ENCODE assay signal across 9 mouse cellular contexts in the genomic region with DNA sequence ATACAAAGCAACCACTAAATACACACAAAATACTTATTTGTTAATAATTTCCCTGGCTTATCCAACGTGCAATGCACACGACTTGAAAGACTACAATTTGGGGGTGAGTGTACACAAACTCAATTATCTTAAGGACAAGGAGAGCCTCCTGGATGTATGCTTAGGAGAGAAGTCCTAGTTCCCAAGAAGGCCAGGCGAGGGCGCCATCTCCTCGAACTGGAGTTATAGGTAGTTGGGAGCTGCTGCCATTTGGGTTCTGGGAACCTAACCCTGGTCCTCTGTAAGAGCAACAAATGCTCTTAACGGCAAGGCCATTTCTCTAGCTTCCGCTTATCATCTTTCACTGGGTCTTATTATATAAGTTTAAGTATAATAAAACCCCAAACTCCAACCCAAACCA. TPM values are rescaled to one million over a fixed set of nuclear protein-coding genes. Genes with fewer than 3 reads are reported as not detected.
DNase-seq lines count a peak whose midpoint lies in the region; ATAC-seq and TF ChIP-seq lines count a peak whose summit lies in the region.
"Had no signal": no experiment of that assay in that cellular context is flagged by ENCODE, and none has a peak within 500 bp of the region (broad histone marks: within the 10 kb centered on the region; RNA-seq: fewer than 3 reads in every experiment).

No protein-coding gene starts in this region.

- no peaks in the 10 kb centered on the region; the same call in 1 of the 2 replicates for H3K36me3 ChIP-seq in intestine, postnatal 0 days (ENCODE audit: control insufficient read depth, insufficient read depth)
- no peaks in the 10 kb centered on the region for H3K36me3 ChIP-seq in intestine, embryonic 15.5 days
- H3K36me3 ChIP-seq in ES-Bruce4 (ENCODE audit: control insufficient read depth, insufficient read depth, low read length, poor library complexity, severe bottlenecking): no peaks in the 10 kb centered on the region

- no peak for TF ChIP-seq EP300 in ES-Bruce4 (IDR thresholded peaks at IDR 0.05; ENCODE audit: insufficient read depth, low read depth, low read length)

- H3K4me1 ChIP-seq in intestine, postnatal 0 days (replicated peaks; ENCODE audit: control insufficient read depth, insufficient read depth, low read length): no peaks in the 10 kb centered on the region; the same call in 1 of the 2 replicates
- H3K4me1 ChIP-seq in intestine, embryonic 15.5 days (replicated peaks): peaks cover 11% of the 10 kb centered on the region; the same call in 1 of the 2 replicates
- no peaks in the 10 kb centered on the region for H3K4me1 ChIP-seq in ES-Bruce4 (ENCODE audit: control insufficient read depth, insufficient read depth, low read length)

- 59% methylated on average over 7 of the region's 7 CpGs for WGBS in intestine, postnatal 0 days
- 53% methylated on average over 7 of the region's 7 CpGs for WGBS in intestine, embryonic 15.5 days

- intact Hi-C loops in left cerebral cortex, postnatal 10 days (cut with DNase I): no loop called here

- no peak for ATAC-seq in intestine, postnatal 0 days
- no peak for ATAC-seq in intestine, embryonic 15.5 days

- no peak overlapping the region for H3K4me2 ChIP-seq in intestine, postnatal 0 days (replicated peaks; ENCODE audit: low read depth)
- H3K4me2 ChIP-seq in intestine, embryonic 15.5 days (replicated peaks): no peak overlapping the region

- TF ChIP-seq CTCF in intestine, postnatal 0 days (IDR thresholded peaks at IDR 0.05; ENCODE audit: low read depth): peak; percentile 55
- peak; percentile 78 for TF ChIP-seq CTCF in ES-Bruce4 (IDR thresholded peaks at IDR 0.05; ENCODE audit: low read depth, low read length)

- no peak overlapping the region for H3K27ac ChIP-seq in intestine, postnatal 0 days (ENCODE audit: low read depth, low read length)
- no peak overlapping the region for H3K27ac ChIP-seq in intestine, embryonic 15.5 days
- H3K27ac ChIP-seq in ES-Bruce4 (ENCODE audit: insufficient read depth, low read length): no peak overlapping the region; the same call in 1 of the 2 replicates

- no peak overlapping the region for H3K9ac ChIP-seq in intestine, postnatal 0 days (ENCODE audit: low read depth, low read length)
- H3K9ac ChIP-seq in intestine, embryonic 15.5 days: no peak overlapping the region
- no peak overlapping the region for H3K9ac ChIP-seq in ES-Bruce4 (ENCODE audit: low read depth, poor library complexity, severe bottlenecking)

- no peaks in the 10 kb centered on the region for H3K9me3 ChIP-seq in intestine, postnatal 0 days (ENCODE audit: control insufficient read depth)
- H3K9me3 ChIP-seq in intestine, embryonic 15.5 days: no peaks in the 10 kb centered on the region
- H3K9me3 ChIP-seq in ES-Bruce4 (replicated peaks; ENCODE audit: control insufficient read depth, insufficient read depth, low read length, poor library complexity, severe bottlenecking): no peaks in the 10 kb centered on the region

- DNase-seq in A20 (ENCODE audit: low read depth, low spot score): peak; percentile 57
- peak; percentile 60 to 69 for DNase-seq in cerebellum, postnatal 10 days
- DNase-seq in mesoderm, embryonic 11.5 days (ENCODE audit: low read depth, low spot score): peak; percentile 25
- DNase-seq in ovary, postnatal 14 days (ENCODE audit: low spot score): no peak
- DNase-seq in left cerebral cortex, postnatal 10 days (ENCODE audit: extremely low spot score in 1 of 2, low spot score in 2 of 2): no peak

- H3K4me3 ChIP-seq in intestine, postnatal 0 days (ENCODE audit: low read depth, low read length): no peak overlapping the region
- no peak overlapping the region for H3K4me3 ChIP-seq in intestine, embryonic 15.5 days (replicated peaks)
- no peak overlapping the region for H3K4me3 ChIP-seq in ES-Bruce4 (ENCODE audit: low read depth, low read length)

- no peak for TF ChIP-seq POLR2A in ES-Bruce4 (IDR thresholded peaks at IDR 0.05; ENCODE audit: insufficient read depth, low read length)

- no peaks in the 10 kb centered on the region for H3K27me3 ChIP-seq in intestine, postnatal 0 days (replicated peaks; ENCODE audit: control insufficient read depth, insufficient read depth, low read length)
- H3K27me3 ChIP-seq in intestine, embryonic 15.5 days (replicated peaks): no peaks in the 10 kb centered on the region
- H3K27me3 ChIP-seq in ES-Bruce4 (ENCODE audit: control insufficient read depth, insufficient read depth, low read length, poor library complexity, severe bottlenecking): no peaks in the 10 kb centered on the region

RNA-seq across cellular contexts. Expression of gene Tsc1, which starts 1.2 kb away (rescaled TPM):
- 6.5 and 8.2 TPM in 2 replicates for polyA plus RNA-seq in intestine, postnatal 0 days (2015; fragmentation: Nextera tagmentation; extraction: Ambion mirVana)
- 16.2 and 16.6 TPM in 2 replicates for polyA plus RNA-seq in intestine, embryonic 15.5 days (2015; fragmentation: Nextera tagmentation; extraction: Ambion mirVana)
- 26.9 and 32.5 TPM in 2 replicates for polyA plus RNA-seq in ES-Bruce4 (2011; ENCODE audit: insufficient read depth, insufficient read length, low read depth, missing spikeins)
- 10 to 100 TPM; 42.4 to 43.0 TPM for total RNA-seq in left cerebral cortex, postnatal 10 days (2021)

RNA-seq across cellular contexts. Expression of gene Gfi1b, which starts 18.0 kb away (rescaled TPM):
- polyA plus RNA-seq in intestine, postnatal 0 days (2015; fragmentation: Nextera tagmentation; extraction: Ambion mirVana): 0.34 TPM in 1 of 2 replicates, not detected in the other
- 1.1 and 1.5 TPM in 2 replicates for polyA plus RNA-seq in intestine, embryonic 15.5 days (2015; fragmentation: Nextera tagmentation; extraction: Ambion mirVana)
- polyA plus RNA-seq in ES-Bruce4 (2011; ENCODE audit: insufficient read depth, insufficient read length, low read depth, missing spikeins): 0.49 and 0.76 TPM in 2 replicates
- not detected for total RNA-seq in left cerebral cortex, postnatal 10 days (2021)

RNA-seq across cellular contexts. Expression of gene Gtf3c5, which starts 56.2 kb away (rescaled TPM):
- polyA plus RNA-seq in intestine, postnatal 0 days (2015; fragmentation: Nextera tagmentation; extraction: Ambion mirVana): 8.4 and 8.9 TPM in 2 replicates
- 31.8 and 33.8 TPM in 2 replicates for polyA plus RNA-seq in intestine, embryonic 15.5 days (2015; fragmentation: Nextera tagmentation; extraction: Ambion mirVana)
- polyA plus RNA-seq in ES-Bruce4 (2011; ENCODE audit: insufficient read depth, insufficient read length, low read depth, missing spikeins): 29.0 TPM in 2 replicates
- total RNA-seq in left cerebral cortex, postnatal 10 days (2021): 10 to 100 TPM; 18.6 to 20.2 TPM

RNA-seq across cellular contexts. Expression of gene Spaca9, which starts 59.7 kb away (rescaled TPM):
- 0.60 and 0.86 TPM in 2 replicates for polyA plus RNA-seq in intestine, postnatal 0 days (2015; fragmentation: Nextera tagmentation; extraction: Ambion mirVana)
- 1.0 and 1.2 TPM in 2 replicates for polyA plus RNA-seq in intestine, embryonic 15.5 days (2015; fragmentation: Nextera tagmentation; extraction: Ambion mirVana)
- 1.1 TPM in 1 of 2 replicates, not detected in the other for polyA plus RNA-seq in ES-Bruce4 (2011; ENCODE audit: insufficient read depth, insufficient read length, low read depth, missing spikeins)
- total RNA-seq in left cerebral cortex, postnatal 10 days (2021): under 1 TPM in 1 of 2 experiments, not detected in 1; 0.60 TPM
- polyA plus RNA-seq: erythroblast, embryonic 14.5 days had no signal

Comparison
In these comparisons a context has a peak if more than half of its experiments do, and no peak if none do; other contexts are left out.
1. DNase-seq: peak in A20 (single experiment), cerebellum, postnatal 10 days (2 of 2) and mesoderm, embryonic 11.5 days (single experiment); none in ovary, postnatal 14 days (single experiment) and left cerebral cortex, postnatal 10 days (0 of 2).